Mouse (Mus musculus): ENCODE results near the gene Irgm1. TPM values are rescaled to one million over a fixed set of nuclear protein-coding genes. Genes with fewer than 3 reads are reported as not detected.

Gene Irgm1
- polyA plus RNA-seq, 1 experiment = 11.4 TPM

GRCm38 (mm10) chr11:48815851-48816250 lies 55.6 kb downstream of the Irgm1 start:
- H3K4me3 ChIP-seq (ENCODE audit: insufficient read depth, low read length) = peak overlapping the region; percentile 82
- no peak overlapping the region for H3K27ac ChIP-seq (ENCODE audit: insufficient read depth, low read length)
- H3K4me1 ChIP-seq (ENCODE audit: control insufficient read depth, insufficient read depth, low read length) = peaks cover 6% of the 10 kb centered on the region
- no peak for TF ChIP-seq CTCF (IDR thresholded peaks at IDR 0.05; ENCODE audit: extremely low read depth, insufficient read depth, low read length)

- H3K4me3 ChIP-seq (ENCODE audit: insufficient read depth, low read length) = no peak overlapping the region
- TF ChIP-seq POLR2A (IDR thresholded peaks at IDR 0.05; ENCODE audit: extremely low read depth, insufficient read depth, low read length) = no peak
- TF ChIP-seq CTCF (IDR thresholded peaks at IDR 0.05; ENCODE audit: extremely low read depth, insufficient read depth, low read length) = no peak
- H3K4me1 ChIP-seq (ENCODE audit: control insufficient read depth, insufficient read depth, low read length) = peaks cover 6% of the 10 kb centered on the region
- no peak overlapping the region for H3K27ac ChIP-seq (ENCODE audit: insufficient read depth, low read length)
These were observed 57.7 kb downstream of the Irgm1 start for GRCm38 (mm10) chr11:48813782-48814181.

Other genes starting within 250 kb of the Irgm1 start
- gene Rack1, start 71.4 kb downstream of the Irgm1 start, polyA plus RNA-seq (2012; rRNA removed) = 447 and 464 TPM in 2 replicates
- gene Trim41, start 54.3 kb downstream of the Irgm1 start, polyA plus RNA-seq (2012; rRNA removed) = 43.1 and 46.7 TPM in 2 replicates
- gene Trim7, start 45.5 kb downstream of the Irgm1 start, polyA plus RNA-seq (2012; rRNA removed) = 4.2 and 4.3 TPM in 2 replicates
- gene Gm12184, start 45.0 kb downstream of the Irgm1 start, polyA plus RNA-seq (2012; rRNA removed) = 33.8 and 40.1 TPM in 2 replicates
- 0.19 and 0.23 TPM in 2 replicates for gene Gm5431, start 30.5 kb upstream of the Irgm1 start, polyA plus RNA-seq (2012; rRNA removed)
- gene Psme2b, start 74.5 kb upstream of the Irgm1 start, polyA plus RNA-seq (2012; rRNA removed) = 1.8 TPM in 2 replicates
- 0.06 and 0.10 TPM in 2 replicates for gene Olfr56, start 107.2 kb upstream of the Irgm1 start, polyA plus RNA-seq (2012; rRNA removed)
- gene 9930111J21Rik1, start 107.7 kb upstream of the Irgm1 start, polyA plus RNA-seq (2012; rRNA removed) = 0.42 and 0.57 TPM in 2 replicates
- gene Gm12185, start 120.5 kb upstream of the Irgm1 start, polyA plus RNA-seq (2012; rRNA removed) = 0.08 and 0.19 TPM in 2 replicates
- gene Tgtp1, start 122.5 kb upstream of the Irgm1 start, polyA plus RNA-seq (2012; rRNA removed) = 1.0 and 1.6 TPM in 2 replicates
- gene 9930111J21Rik2, start 179.6 kb upstream of the Irgm1 start, polyA plus RNA-seq (2012; rRNA removed) = 1.6 and 1.9 TPM in 2 replicates
- 1.4 and 2.4 TPM in 2 replicates for gene Tgtp2, start 192.5 kb upstream of the Irgm1 start, polyA plus RNA-seq (2012; rRNA removed)
- 1.6 and 2.3 TPM in 2 replicates for gene Ifi47, start 204.9 kb upstream of the Irgm1 start, polyA plus RNA-seq (2012; rRNA removed)
- not detected in 2 replicates for gene Olfr1396, start 243.2 kb upstream of the Irgm1 start, polyA plus RNA-seq (2012; rRNA removed)

Data from cortical plate, adult 2 months (tissue).